Mouse (Mus musculus) ES-E14 (cell line): Measurements from ENCODE around the gene Gm10065. TPM values are rescaled to one million over a fixed set of nuclear protein-coding genes. Genes with fewer than 3 reads are reported as not detected.

Experiments used
- DNase-seq: peaks from one replicate; pipeline ENCODE4 v3.0.0-alpha.2; 2013; ENCODE audit warnings: low read depth, low spot score
- H3K27ac ChIP-seq: 2 replicates; pipeline ENCODE4 v1.5.1; 2012; ENCODE audit warnings: low read depth, mild to moderate bottlenecking, low read length, moderate library complexity, mixed read lengths; ENCODE audit not compliant: poor library complexity, insufficient read depth, severe bottlenecking
- H3K36me3 ChIP-seq: 2 replicates; pipeline ENCODE4 v1.6.1; 2012; ENCODE audit warnings: mild to moderate bottlenecking, low read length, moderate library complexity, mixed read lengths; ENCODE audit not compliant: control insufficient read depth, poor library complexity, insufficient read depth, severe bottlenecking
- H3K4me1 ChIP-seq, 2 experiments: fragments of 150-350 bp in 1 of 2; sonication (generic) in 1 of 2; 2 replicates each; pipeline ENCODE4 v1.6.1; 2012; ENCODE audit warnings: low read length in 2 of 2, mild to moderate bottlenecking in 1 of 2, mixed read lengths in 1 of 2; ENCODE audit not compliant: control insufficient read depth in 2 of 2, insufficient read depth in 2 of 2, poor library complexity in 1 of 2
- H3K4me3 ChIP-seq, 2 experiments: fragments of 150-350 bp in 1 of 2; sonication (generic) in 1 of 2; 2 replicates each; pipeline ENCODE4 v1.5.1; 2012; ENCODE audit warnings: low read length in 2 of 2, low read depth in 1 of 2, mild to moderate bottlenecking in 1 of 2, mixed read lengths in 1 of 2; ENCODE audit not compliant: insufficient read depth in 1 of 2, poor library complexity in 1 of 2, severe bottlenecking in 1 of 2
- H3K9ac ChIP-seq: 2 replicates; pipeline ENCODE4 v1.6.1; 2012; ENCODE audit warnings: low read depth, mild to moderate bottlenecking, low read length, mixed read lengths; ENCODE audit not compliant: poor library complexity, insufficient read depth, severe bottlenecking
- H3K9me3 ChIP-seq: fragments of 150-350 bp; sonication (generic); 2 replicates; pipeline ENCODE4 v1.6.1; 2012; ENCODE audit warnings: low read depth, mild to moderate bottlenecking, low read length; ENCODE audit not compliant: control insufficient read depth, insufficient read depth
- CHD2 ChIP-seq: IDR thresholded peaks from 2 replicates; pipeline ENCODE4 v1.6.1; 2014; ENCODE audit warnings: mild to moderate bottlenecking, low read depth, low read length, inconsistent platforms
- HCFC1 ChIP-seq: IDR thresholded peaks from 2 replicates; pipeline ENCODE4 v1.6.1; 2012; ENCODE audit warnings: low read length, inconsistent platforms, borderline replicate concordance; ENCODE audit not compliant: insufficient read depth
- MAFK ChIP-seq: IDR thresholded peaks from 2 replicates; pipeline ENCODE4 v1.6.1; 2014; ENCODE audit warnings: mild to moderate bottlenecking, low read depth, low read length, inconsistent platforms; ENCODE audit not compliant: insufficient read depth
- ZC3H11A ChIP-seq: IDR thresholded peaks from 2 replicates; pipeline ENCODE4 v1.6.1; 2012; ENCODE audit warnings: low read depth, mild to moderate bottlenecking, inconsistent platforms, low read length, borderline replicate concordance
- ZNF384 ChIP-seq: IDR thresholded peaks from 2 replicates; pipeline ENCODE4 v1.6.1; 2012; ENCODE audit warnings: low read depth, low read length, inconsistent platforms
- in situ Hi-C, 2 experiments: fragments of 600-800 bp; cut with MboI; formaldehyde crosslinking; loops; one replicate each; pipeline ENCODE4 v1.15.1; 2025; ENCODE audit warnings: low sequenced_read_pairs in 2 of 2, inconsistent platforms in 1 of 2; ENCODE audit not compliant: unreplicated experiment in 2 of 2
- total RNA-seq: library from RNA; depleted of rRNA; stranded (reverse); fragments of 300-350 nt; gene quantifications from 2 replicates; pipeline ENCODE4 v1.2.3, GENCODE M21; 2012

The Gm10065 gene
- total RNA-seq, 1 experiment = not detected

DNA sequence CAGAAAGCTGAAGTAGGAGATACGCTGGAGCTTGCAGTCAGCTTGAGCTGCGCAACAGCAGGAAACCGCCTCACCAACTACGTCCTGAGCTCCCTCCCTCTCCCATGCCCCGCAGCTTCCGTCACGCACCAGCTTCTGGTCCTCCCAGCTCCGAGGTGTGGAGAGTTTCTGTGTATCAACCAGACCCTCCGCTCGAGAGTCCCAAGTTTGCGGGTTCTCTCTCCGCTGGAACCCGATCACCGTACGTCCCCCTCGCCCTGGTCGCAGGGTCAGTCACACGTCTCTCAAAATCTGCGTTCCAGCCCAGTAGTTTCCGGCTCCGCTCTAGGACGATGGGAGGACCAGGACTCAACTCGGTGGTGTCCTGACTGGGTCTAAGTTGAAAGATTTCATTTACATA is 25.8 kb downstream of the Gm10065 start, which contains the start of gene Zscan26:
TSS of gene Zscan26 (minus strand) at position 282 of the 400 bp plus-strand sequence.
- no peaks in the 10 kb centered on the region; a peak in 1 of 4 replicates for H3K4me1 ChIP-seq
- H3K9me3 ChIP-seq = no peaks in the 10 kb centered on the region
- no peak within 1 kb of the TSS for H3K27ac ChIP-seq
- peak; percentile 80 for DNase-seq
- in situ Hi-C loops = no loop called here
- TF ChIP-seq ZC3H11A = no peak
- peak; percentile 70; the same call in 1 of the 2 replicates for TF ChIP-seq HCFC1
- TF ChIP-seq CHD2 = no peak
- no peak for TF ChIP-seq ZNF384
- peak within 1 kb of the TSS; percentile 95 to 97 for H3K4me3 ChIP-seq
- peak within 1 kb of the TSS; percentile 97 for H3K9ac ChIP-seq
- H3K36me3 ChIP-seq = no peaks in the 10 kb centered on the region

DNA sequence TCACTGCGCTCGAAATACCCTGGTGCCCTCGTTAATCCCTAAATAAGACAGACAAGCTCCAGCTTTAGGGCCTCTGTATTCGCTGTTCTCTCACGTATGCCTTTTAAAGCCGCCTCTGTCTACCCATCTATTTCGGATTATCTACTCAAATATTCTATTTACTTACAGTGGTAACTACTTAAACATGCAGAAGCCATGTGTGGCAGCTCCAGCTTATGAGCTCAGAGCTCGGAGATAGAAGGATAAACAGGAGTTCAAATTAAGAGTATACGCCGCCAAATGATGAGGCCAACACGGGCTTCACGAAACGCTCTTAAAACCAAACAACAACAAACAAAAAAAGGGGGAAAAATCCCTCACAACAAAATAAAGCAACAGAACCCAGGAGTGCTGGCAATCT is 26.2 kb downstream of the Gm10065 start:
- TF ChIP-seq MAFK (no peak), ZC3H11A (no peak), HCFC1 (no peak)
- no peaks in the 10 kb centered on the region for H3K9me3 ChIP-seq
- DNase-seq = no peak
- in situ Hi-C loops = no loop called here
- H3K4me1 ChIP-seq = peaks cover 0 to 1% of the 10 kb centered on the region in 2 experiments; a peak in 1 of 4 replicates
- H3K9ac ChIP-seq = peak overlapping the region; percentile 97
- peaks cover 3% of the 10 kb centered on the region for H3K36me3 ChIP-seq
- H3K27ac ChIP-seq = no peak overlapping the region
- peak overlapping the region; percentile 95 to 97 for H3K4me3 ChIP-seq

DNA sequence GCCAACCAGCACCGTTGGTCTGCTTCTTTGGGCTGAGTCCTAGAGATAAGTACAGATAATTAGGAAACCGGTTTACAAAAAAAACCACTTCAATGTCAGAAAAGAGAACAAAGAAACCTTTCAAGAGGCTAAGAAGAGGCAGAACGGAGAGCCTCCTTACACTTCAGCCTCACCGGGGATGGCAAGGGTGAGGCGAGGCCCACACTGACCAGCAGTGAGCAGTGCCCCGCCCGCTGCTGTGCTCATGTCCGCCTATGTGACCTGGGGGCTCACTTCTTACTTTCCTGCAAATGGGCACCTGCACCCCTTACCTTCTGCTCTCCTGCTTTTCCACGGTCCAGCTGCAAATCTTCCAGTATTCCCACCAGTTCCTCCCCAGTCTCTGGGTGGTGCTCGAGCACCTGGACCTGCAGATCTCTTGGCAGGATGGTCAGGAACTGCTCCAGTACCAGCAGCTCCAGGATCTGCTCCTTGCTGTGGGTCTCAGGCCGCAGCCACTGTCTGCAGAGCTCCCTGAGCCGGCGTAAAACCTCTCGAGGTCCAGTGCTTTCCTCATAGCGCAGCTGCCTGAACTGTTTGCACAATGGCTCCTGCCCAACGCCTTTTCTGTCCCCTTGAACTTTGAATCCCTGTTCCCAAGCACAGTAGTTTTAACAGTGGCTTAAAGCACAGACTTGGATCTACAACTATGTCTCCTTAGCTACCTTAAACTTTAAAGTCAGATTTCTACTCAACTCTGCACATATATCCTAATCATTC is 31.2 kb downstream of the Gm10065 start:
- TF ChIP-seq ZNF384 (no peak), ZC3H11A (no peak), MAFK (no peak), CHD2 (no peak), HCFC1 (no peak)
- H3K9me3 ChIP-seq = no peaks in the 10 kb centered on the region
- H3K27ac ChIP-seq = no peak overlapping the region
- H3K36me3 ChIP-seq = peaks cover 18% of the 10 kb centered on the region
- DNase-seq = no peak
- peak overlapping the region; percentile 24; the same call in 1 of the 2 replicates for H3K9ac ChIP-seq
- no peak overlapping the region for H3K4me3 ChIP-seq
- in situ Hi-C loops = no loop called here
- H3K4me1 ChIP-seq = peaks cover 0 to 4% of the 10 kb centered on the region in 2 experiments; a peak in 1 of 4 replicates

DNA sequence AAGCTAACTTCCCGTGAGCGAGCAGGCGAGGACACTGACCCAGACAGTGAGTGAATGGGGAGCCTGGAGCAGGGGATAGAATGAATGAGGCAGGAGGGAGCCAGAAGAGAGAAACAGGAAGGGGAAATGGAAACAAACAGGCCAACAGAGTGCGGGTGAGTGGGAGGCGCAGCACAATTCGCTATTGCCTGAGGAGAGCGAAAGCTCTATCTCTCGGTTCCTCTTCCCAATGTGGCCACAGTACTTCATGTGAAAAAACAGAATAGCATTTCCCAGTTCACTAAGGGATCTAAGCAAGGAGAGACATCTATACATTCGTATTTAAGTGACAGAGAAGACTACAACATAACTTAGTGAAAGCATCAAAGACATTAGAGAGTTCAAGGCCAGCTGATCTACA is 32.4 kb downstream of the Gm10065 start:
- DNase-seq = no peak
- in situ Hi-C loops = no loop called here
- no peak overlapping the region for H3K9ac ChIP-seq
- H3K9me3 ChIP-seq = no peaks in the 10 kb centered on the region
- no peak overlapping the region for H3K27ac ChIP-seq
- H3K36me3 ChIP-seq = peaks cover 18% of the 10 kb centered on the region
- H3K4me1 ChIP-seq = peaks cover 0 to 4% of the 10 kb centered on the region in 2 experiments; a peak in 1 of 4 replicates
- TF ChIP-seq ZNF384 (no peak), HCFC1 (no peak), CHD2 (no peak), MAFK (no peak), ZC3H11A (no peak)
- no peak overlapping the region for H3K4me3 ChIP-seq
